Mouse (Mus musculus) MEL (cell line): ENCODE results near the gene Mmp24. TPM values are rescaled to one million over a fixed set of nuclear protein-coding genes. Genes with fewer than 3 reads are reported as not detected.

Experiments
- DNase-seq: peaks from one replicate; pipeline ENCODE4 v3.0.0; 2011; ENCODE audit warnings: low read depth, low spot score
- H3K27ac ChIP-seq: 2 replicates; pipeline ENCODE4 v1.5.1; 2012; ENCODE audit warnings: low read depth, mild to moderate bottlenecking, control low read depth, low read length, moderate library complexity; ENCODE audit not compliant: control insufficient read depth
- H3K27me3 ChIP-seq, 2 experiments: fragments of 150-350 bp in 1 of 2; sonication (generic) in 1 of 2; 2 replicates each; pipeline ENCODE4 v1.6.1; 2012; ENCODE audit warnings: low read length in 2 of 2, mild to moderate bottlenecking in 2 of 2, improper control_type of control experiment in 1 of 2, moderate library complexity in 1 of 2; ENCODE audit not compliant: insufficient read depth in 2 of 2, control insufficient read depth in 1 of 2
- H3K36me3 ChIP-seq, 2 experiments: 2 replicates each; pipeline ENCODE4 v1.6.1; 2012 to 2014; ENCODE audit warnings: low read length in 2 of 2, improper control_type of control experiment in 1 of 2, inconsistent platforms in 1 of 2, mild to moderate bottlenecking in 1 of 2; ENCODE audit not compliant: insufficient read depth in 2 of 2, control insufficient read depth in 1 of 2
- H3K4me1 ChIP-seq, 2 experiments: fragments of 150-350 bp in 1 of 2; sonication (generic) in 1 of 2; 2 replicates each; pipeline ENCODE4 v1.6.1; 2012; ENCODE audit warnings: low read length in 2 of 2, improper control_type of control experiment in 1 of 2, mild to moderate bottlenecking in 1 of 2; ENCODE audit not compliant: insufficient read depth in 2 of 2, control insufficient read depth in 1 of 2
- H3K4me3 ChIP-seq, 2 experiments: fragments of 150-350 bp in 1 of 2; sonication (generic) in 1 of 2; 2 replicates each; pipeline ENCODE4 v1.5.1; 2012; ENCODE audit warnings: low read depth in 2 of 2, low read length in 2 of 2, mild to moderate bottlenecking in 2 of 2, moderate library complexity in 2 of 2, control low read depth in 1 of 2, improper control_type of control experiment in 1 of 2; ENCODE audit not compliant: control insufficient read depth in 1 of 2, insufficient read depth in 1 of 2
- H3K79me2 ChIP-seq: 2 replicates; pipeline ENCODE4 v1.6.1; 2012; ENCODE audit warnings: mild to moderate bottlenecking, low read length, moderate library complexity; ENCODE audit not compliant: control insufficient read depth, poor library complexity, insufficient read depth
- H3K9ac ChIP-seq: 2 replicates; pipeline ENCODE4 v1.6.1; 2012; ENCODE audit warnings: low read depth, mild to moderate bottlenecking, control low read depth, low read length, moderate library complexity; ENCODE audit not compliant: control insufficient read depth, poor library complexity, severe bottlenecking
- H3K9me3 ChIP-seq: fragments of 150-350 bp; sonication (generic); replicated peaks from 2 replicates; pipeline ENCODE4 v1.6.1; 2012; ENCODE audit warnings: mild to moderate bottlenecking, low read length, improper control_type of control experiment, moderate library complexity; ENCODE audit not compliant: insufficient read depth
- BHLHE40 ChIP-seq: IDR thresholded peaks from 2 replicates; pipeline ENCODE4 v1.6.1; 2012; ENCODE audit warnings: low read depth, mild to moderate bottlenecking, inconsistent platforms, low read length, improper control_type of control experiment, borderline replicate concordance
- CTCF ChIP-seq, 3 experiments: IDR thresholded peaks in 2 of 3; conservative IDR thresholded peaks in 1 of 3; 2 replicates each; pipeline ENCODE4 v1.5.1; 2011 to 2012; ENCODE audit warnings: low read length in 3 of 3, low read depth in 2 of 3, mild to moderate bottlenecking in 2 of 3, improper control_type of control experiment in 1 of 3, inconsistent platforms in 1 of 3, mixed read lengths in 1 of 3, moderate library complexity in 1 of 3; ENCODE audit not compliant: control insufficient read depth in 1 of 3, insufficient read depth in 1 of 3, poor library complexity in 1 of 3, severe bottlenecking in 1 of 3
- ELF1 ChIP-seq: IDR thresholded peaks from 2 replicates; pipeline ENCODE4 v1.6.1; 2014; ENCODE audit warnings: low read depth, mild to moderate bottlenecking, inconsistent platforms, low read length, improper control_type of control experiment, moderate library complexity
- EP300 ChIP-seq, 2 experiments: IDR thresholded peaks; 2 replicates each; pipeline ENCODE4 v1.6.1; 2011; ENCODE audit warnings: improper control_type of control experiment in 2 of 2, low read length in 2 of 2, low read depth in 1 of 2, mild to moderate bottlenecking in 1 of 2
- ETS1 ChIP-seq: IDR thresholded peaks from 2 replicates; pipeline ENCODE4 v1.6.1; 2012; ENCODE audit warnings: low read depth, mild to moderate bottlenecking, inconsistent platforms, low read length, improper control_type of control experiment, moderate library complexity
- GABPA ChIP-seq: IDR thresholded peaks from 2 replicates; pipeline ENCODE4 v1.6.1; 2012; ENCODE audit warnings: low read depth, mild to moderate bottlenecking, inconsistent platforms, low read length, improper control_type of control experiment, moderate library complexity
- GATA1 ChIP-seq: IDR thresholded peaks from 2 replicates; pipeline ENCODE4 v1.6.1; 2011; ENCODE audit warnings: low read depth, low read length, improper control_type of control experiment
- MAFK ChIP-seq: IDR thresholded peaks from 2 replicates; pipeline ENCODE4 v1.6.1; 2011; ENCODE audit warnings: low read depth, mild to moderate bottlenecking, low read length, improper control_type of control experiment, borderline replicate concordance
- MAX ChIP-seq: IDR thresholded peaks from 2 replicates; pipeline ENCODE4 v1.6.1; 2011; ENCODE audit warnings: low read length, improper control_type of control experiment
- MAZ ChIP-seq: IDR thresholded peaks from 2 replicates; pipeline ENCODE4 v1.6.1; 2012; ENCODE audit warnings: low read depth, mild to moderate bottlenecking, inconsistent platforms, low read length, improper control_type of control experiment
- MEF2A ChIP-seq: IDR thresholded peaks from 2 replicates; pipeline ENCODE4 v1.6.1; 2014; ENCODE audit warnings: low read depth, mild to moderate bottlenecking, inconsistent platforms, low read length, improper control_type of control experiment; ENCODE audit not compliant: poor library complexity, insufficient replicate concordance, severe bottlenecking; ENCODE audit errors: extremely low read depth
- MXI1 ChIP-seq: IDR thresholded peaks from 2 replicates; pipeline ENCODE4 v1.6.1; 2011; ENCODE audit warnings: mild to moderate bottlenecking, low read depth, low read length, improper control_type of control experiment
- MYB ChIP-seq: IDR thresholded peaks from 2 replicates; pipeline ENCODE4 v1.6.1; 2011; ENCODE audit warnings: mild to moderate bottlenecking, low read depth, low read length, improper control_type of control experiment
- POLR2AphosphoS2 ChIP-seq: IDR thresholded peaks from 2 replicates; pipeline ENCODE4 v1.6.1; 2011; ENCODE audit warnings: low read length, improper control_type of control experiment
- RAD21 ChIP-seq: IDR thresholded peaks from 2 replicates; pipeline ENCODE4 v1.6.1; 2011; ENCODE audit warnings: mild to moderate bottlenecking, low read depth, low read length, improper control_type of control experiment
- RCOR1 ChIP-seq: IDR thresholded peaks from 2 replicates; pipeline ENCODE4 v1.6.1; 2012; ENCODE audit warnings: low read depth, mild to moderate bottlenecking, inconsistent platforms, low read length, improper control_type of control experiment
- SIN3A ChIP-seq: IDR thresholded peaks from 2 replicates; pipeline ENCODE4 v1.6.1; 2012; ENCODE audit warnings: low read length, improper control_type of control experiment, inconsistent platforms
- TAL1 ChIP-seq: IDR thresholded peaks from 2 replicates; pipeline ENCODE4 v1.6.1; 2012; ENCODE audit warnings: mild to moderate bottlenecking, inconsistent platforms, low read length, moderate library complexity, mixed read lengths
- TCF12 ChIP-seq: IDR thresholded peaks from 2 replicates; pipeline ENCODE4 v1.6.1; 2014; ENCODE audit warnings: low read depth, mild to moderate bottlenecking, inconsistent platforms, low read length, improper control_type of control experiment, moderate library complexity
- USF1 ChIP-seq: IDR thresholded peaks from 2 replicates; pipeline ENCODE4 v1.6.1; 2014; ENCODE audit warnings: low read depth, mild to moderate bottlenecking, inconsistent platforms, low read length, improper control_type of control experiment, moderate library complexity
- polyA plus RNA-seq, 2 experiments: library from polyadenylated mRNA; stranded (reverse) in 1 of 2; unstranded in 1 of 2; fragments of >175 nt in 1 of 2; fragments of >200 nt in 1 of 2; gene quantifications; 2 replicates each; pipeline versions ENCODE4 v1.2.1 to v1.2.4; 2012; ENCODE audit warnings: low replicate concordance in 2 of 2, low read depth in 1 of 2; ENCODE audit not compliant: insufficient read length in 2 of 2, insufficient read depth in 1 of 2, missing spikeins in 1 of 2
- total RNA-seq: library from RNA; depleted of rRNA; stranded (reverse); fragments of 300-350 nt; gene quantifications from 2 replicates; pipeline ENCODE4 v1.2.3, GENCODE M21; 2012

Mmp24 gene
- total and polyA plus RNA-seq, 3 experiments: 0.06 to 0.27 TPM; not detected in 1

DNA sequence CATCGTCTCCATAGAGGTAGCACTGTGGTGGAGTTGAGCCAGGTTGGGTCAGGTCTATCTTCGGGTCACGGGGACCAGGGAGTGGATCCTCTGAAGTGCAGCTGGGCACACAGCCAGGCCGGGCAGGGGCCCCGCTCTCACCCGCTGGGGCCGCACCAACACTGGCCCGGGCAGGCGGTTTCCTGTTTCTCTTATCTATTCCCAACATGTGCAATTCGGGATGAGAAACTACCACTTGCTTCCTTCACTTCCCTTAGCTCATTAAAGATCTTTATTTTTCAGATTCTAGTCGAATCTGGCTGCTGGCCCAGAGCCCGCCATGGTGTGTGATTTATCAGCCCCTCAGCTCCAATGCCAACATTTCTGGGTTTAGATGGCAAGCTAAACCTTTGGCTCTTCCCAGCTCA lies 32.2 kb upstream of the Mmp24 start:
- peak; percentile 89 for TF ChIP-seq TAL1
- TF ChIP-seq POLR2AphosphoS2: no peak
- TF ChIP-seq GABPA: no peak
- no peak for TF ChIP-seq MYB
- TF ChIP-seq USF1: peak; percentile 44; the same call in 1 of the 2 replicates
- TF ChIP-seq MAFK: peak; percentile 54; the same call in 1 of the 2 replicates
- TF ChIP-seq EP300 (IDR thresholded peaks at IDR 0.05; ENCODE audit: low read depth in 1 of 2, low read length in 2 of 2): peak; percentile 88 to 93
- peak; percentile 70; the same call in 1 of the 2 replicates for TF ChIP-seq MXI1
- peak; percentile 95 for TF ChIP-seq TCF12
- no peak for TF ChIP-seq ELF1
- peak; percentile 11; the same call in 1 of the 2 replicates for TF ChIP-seq MAX
- TF ChIP-seq MAZ: no peak
- TF ChIP-seq ETS1: peak; percentile 81; the same call in 1 of the 2 replicates
- TF ChIP-seq SIN3A: no peak; the same call in 1 of the 2 replicates
- no peak for TF ChIP-seq CTCF (IDR thresholded peaks at IDR 0.05 in 2 of 3, conservative IDR thresholded peaks at IDR 0.05 in 1 of 3; ENCODE audit: control insufficient read depth in 1 of 3, insufficient read depth in 1 of 3, low read depth in 2 of 3, low read length in 3 of 3, poor library complexity in 1 of 3, severe bottlenecking in 1 of 3)
- peak; percentile 78 for TF ChIP-seq BHLHE40
- peak; percentile 89 for TF ChIP-seq GATA1
- no peak for TF ChIP-seq RAD21
- peak; percentile 100 for TF ChIP-seq RCOR1
- H3K27ac ChIP-seq: no peak overlapping the region
- no peak overlapping the region for H3K4me3 ChIP-seq
- H3K27me3 ChIP-seq: peaks cover 0 to 2% of the 10 kb centered on the region in 2 experiments; a peak in 2 of 4 replicates
- peaks cover 0 to 17% of the 10 kb centered on the region in 2 experiments; a peak in 2 of 4 replicates for H3K4me1 ChIP-seq
- H3K36me3 ChIP-seq: peaks cover 0 to 14% of the 10 kb centered on the region in 2 experiments; a peak in 2 of 4 replicates
- H3K79me2 ChIP-seq: no peaks in the 10 kb centered on the region
- no peaks in the 10 kb centered on the region for H3K9me3 ChIP-seq
- peak; percentile 79 for DNase-seq
- no peak overlapping the region for H3K9ac ChIP-seq

- Histone ChIP-seq H3K9me3 (no peaks in the 10 kb centered on the region), H3K27me3 (peaks cover 0 to 2% of the 10 kb centered on the region in 2 experiments; a peak in 2 of 4 replicates), H3K79me2 (no peaks in the 10 kb centered on the region), H3K4me3 (no peak overlapping the region), H3K27ac (no peak overlapping the region), H3K4me1 (peaks cover 0 to 17% of the 10 kb centered on the region in 2 experiments; a peak in 2 of 4 replicates), H3K9ac (no peak overlapping the region), H3K36me3 (peaks cover 0 to 14% of the 10 kb centered on the region in 2 experiments; a peak in 2 of 4 replicates)
- no peak for DNase-seq
- no peak for TF ChIP-seq MEF2A
- peak; percentile 28; the same call in 1 of the 2 replicates for TF ChIP-seq MAX
These were observed 31.8 kb upstream of the Mmp24 start for GRCm38 (mm10) chr2:155743351-155743750.
